Mouse (Mus musculus) retina, adult 2 months (tissue): ENCODE results near the gene Cd300ld.
"Not testable (repeated sequence)": the region's sequence is repeated elsewhere in the genome, so short reads cannot be mapped to it uniquely, and the experiment has no call there.

Experiments
- DNase-seq: peaks from one replicate; pipeline ENCODE4 v3.0.0-alpha.2; 2012; ENCODE audit warnings: low read depth, low spot score

Cd300ld gene

DNA sequence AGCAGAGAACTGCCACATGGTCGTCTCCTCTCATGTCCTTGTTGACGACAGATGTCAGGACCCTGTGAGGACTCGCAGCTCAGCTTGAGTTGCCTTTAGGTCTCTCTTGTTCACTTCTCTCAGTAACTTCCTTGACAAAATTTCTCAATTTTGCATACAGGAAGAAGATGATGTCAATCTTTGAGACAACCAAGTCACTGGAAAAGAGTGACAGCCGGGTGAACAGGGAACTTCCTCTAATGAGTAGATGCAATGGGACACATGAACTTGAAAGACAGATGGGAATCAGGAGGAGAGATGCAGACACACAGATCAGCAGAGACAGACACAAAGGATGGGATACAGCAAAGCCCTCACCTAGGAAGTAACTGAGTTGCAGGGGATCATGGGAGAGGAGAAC lies at the start of gene Cd300ld:
Cd300ld (minus strand) TSS at position 130 of the 400 bp plus-strand sequence.
- no peak for DNase-seq

- DNase-seq = not testable (repeated sequence)
Observed at GRCm38 (mm10) chr11:115037669-115038068, 47.9 kb upstream of the Cd300ld start, which contains the start of gene Cd300ld5. TSS of gene Cd300ld5 (minus strand) at chr11:115037769.

DNA sequence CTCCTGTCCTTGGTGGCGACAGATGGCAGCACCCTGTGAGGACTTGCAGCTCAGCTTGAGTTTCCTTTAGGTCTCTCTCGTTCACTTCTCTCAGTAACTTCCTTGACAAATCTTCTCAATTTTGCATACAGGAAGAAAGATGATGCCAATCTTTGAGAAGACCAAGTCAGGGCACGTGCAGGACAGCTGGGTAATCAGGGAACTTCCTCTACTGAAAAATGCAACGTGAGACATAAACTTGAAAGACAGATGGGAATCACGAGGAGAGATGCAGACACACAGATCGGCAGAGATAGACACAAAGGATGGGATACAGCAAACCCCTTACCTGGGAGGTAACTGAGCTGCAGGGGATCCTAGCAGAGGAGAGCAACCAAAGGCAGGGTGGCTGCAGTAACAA lies 37.2 kb upstream of the Cd300ld start, which contains the start of gene Cd300ld4:
Cd300ld4 (minus strand) TSS at position 101 of the 400 bp plus-strand sequence.
- DNase-seq = not testable (repeated sequence)

- DNase-seq = not testable (repeated sequence)
Observed at GRCm38 (mm10) chr11:115016093-115016492, 26.4 kb upstream of the Cd300ld start, which contains the start of gene Cd300ld2. TSS of gene Cd300ld2 (minus strand) at chr11:115016193.

GRCm38 (mm10) chr11:115004070-115004469 lies 14.3 kb upstream of the Cd300ld start:
- DNase-seq = no peak

GRCm38 (mm10) chr11:115001474-115002040 lies 11.8 kb upstream of the Cd300ld start, which contains the start of gene Cd300c2:
TSS of gene Cd300c2 (minus strand) at chr11:115001880.
- DNase-seq = no peak

DNA sequence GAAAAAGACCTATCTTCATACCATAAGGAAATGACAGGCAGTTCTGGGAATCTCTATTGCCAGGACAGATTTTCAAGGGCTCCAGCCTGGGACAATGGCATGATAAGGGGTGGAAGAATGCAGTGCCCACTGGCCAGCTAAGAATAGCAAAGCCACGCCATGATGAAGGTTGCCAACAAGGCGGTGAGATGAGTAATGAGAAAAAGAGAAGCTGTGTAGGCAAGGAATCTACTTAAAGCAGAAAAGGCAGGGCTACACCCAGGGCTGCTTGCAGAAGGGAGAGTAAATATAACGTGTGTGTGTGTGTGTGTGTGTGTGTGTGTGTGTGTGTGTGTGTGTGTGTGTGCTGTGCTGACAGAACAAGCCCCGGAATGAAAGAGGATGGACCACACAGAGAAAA lies 7.9 kb downstream of the Cd300ld start:
- no peak for DNase-seq

- no peak for DNase-seq
Observed at GRCm38 (mm10) chr11:114972726-114973125, 17.0 kb downstream of the Cd300ld start.

DNA sequence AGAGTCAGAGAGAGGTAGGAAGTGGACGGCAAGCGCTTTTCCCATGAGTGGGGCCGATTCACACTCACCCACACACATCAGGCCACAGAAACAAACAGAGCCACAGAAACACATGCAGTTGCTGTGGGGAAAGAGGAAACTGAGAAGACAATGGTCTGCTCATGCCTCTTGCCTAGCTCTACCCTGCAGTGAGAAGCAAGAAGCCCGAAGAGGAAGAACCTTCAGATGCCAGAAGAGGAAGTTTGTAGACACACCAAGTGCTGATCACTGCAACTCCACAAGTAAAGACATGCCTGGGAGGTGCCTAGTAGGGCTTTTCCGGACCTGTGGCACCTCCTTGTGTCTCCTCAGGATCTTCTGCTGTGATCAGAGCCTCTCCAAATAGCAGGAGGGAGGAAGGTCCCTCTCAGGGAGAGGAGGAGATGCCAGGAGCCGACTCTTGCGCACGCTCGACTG lies 20.9 kb downstream of the Cd300ld start, which contains the start of gene Cd300c:
Cd300c (minus strand) TSS at position 406 of the 456 bp plus-strand sequence.
- no peak for DNase-seq

DNA sequence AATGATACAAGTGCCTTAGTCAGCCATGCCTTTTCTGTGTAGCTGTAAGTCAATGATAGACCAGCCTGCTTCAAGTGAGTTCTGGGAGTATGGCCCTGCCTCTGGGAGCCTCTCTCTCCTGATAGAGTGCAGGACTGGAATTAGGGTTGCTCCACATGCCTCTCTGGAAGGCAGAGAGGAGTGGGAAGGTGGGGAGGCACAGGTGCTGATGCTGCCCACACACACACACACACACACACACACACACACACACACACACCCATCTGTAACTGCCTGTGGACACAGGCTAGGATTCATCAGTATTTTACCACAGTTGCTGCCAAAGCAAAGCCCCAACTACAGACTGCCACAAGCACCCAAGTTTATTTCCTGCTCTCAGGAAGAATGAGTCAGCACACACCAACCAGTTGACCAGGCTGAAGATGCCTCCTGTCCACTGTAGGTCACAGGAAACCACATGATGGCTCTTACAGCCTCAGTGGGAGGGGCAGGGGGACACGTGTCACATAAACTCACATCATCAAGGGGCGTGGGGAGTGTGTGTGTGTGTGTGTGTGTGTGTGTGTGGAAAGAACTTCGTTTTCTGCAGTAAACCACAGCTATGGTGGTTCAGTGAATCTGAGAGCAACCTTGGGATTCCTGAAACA lies 24.4 kb downstream of the Cd300ld start:
- DNase-seq = no peak

DNA sequence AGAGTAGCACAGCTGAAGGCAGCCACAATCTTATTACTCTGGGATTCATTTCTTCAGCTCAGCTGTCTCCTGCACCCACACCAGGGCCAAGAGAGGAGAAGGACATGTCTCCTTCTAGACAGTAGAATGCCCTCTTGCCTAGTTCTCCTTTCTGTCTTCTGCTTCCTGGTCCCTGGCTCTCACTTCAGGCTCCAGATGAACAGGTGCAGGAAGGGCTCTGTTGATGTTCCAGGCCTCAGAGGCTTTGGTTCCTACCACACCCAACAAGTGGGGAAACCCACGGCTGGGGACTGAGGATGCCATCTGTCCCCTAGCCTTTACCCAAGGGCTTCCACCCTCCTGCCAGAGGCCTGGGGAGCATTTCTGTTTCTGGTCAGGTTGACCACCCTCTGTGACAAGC lies 29.4 kb downstream of the Cd300ld start:
- DNase-seq = no peak

DNA sequence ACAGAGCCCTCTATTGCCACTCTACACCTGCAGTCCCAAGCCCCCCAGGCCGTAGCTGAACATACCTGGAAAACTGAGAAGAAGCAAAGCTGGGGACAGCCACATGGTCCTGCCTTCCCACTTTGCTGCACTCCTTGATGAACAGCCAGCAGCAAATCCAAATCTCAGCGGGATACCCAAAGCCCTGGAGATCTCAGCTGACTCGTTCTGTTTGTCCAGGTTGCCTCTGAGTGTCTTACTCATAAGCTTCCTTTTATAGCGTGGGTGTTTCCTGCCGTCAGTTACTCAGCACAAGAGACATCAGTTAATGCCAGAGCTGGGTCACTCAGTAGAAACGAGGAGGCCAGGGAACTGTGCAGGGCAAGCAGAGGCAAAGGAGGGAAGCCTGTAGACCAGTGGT lies 55.6 kb downstream of the Cd300ld start, which contains the start of gene Cd300lb:
Cd300lb (minus strand) TSS at position 243 of the 400 bp plus-strand sequence.
- DNase-seq = no peak

DNA sequence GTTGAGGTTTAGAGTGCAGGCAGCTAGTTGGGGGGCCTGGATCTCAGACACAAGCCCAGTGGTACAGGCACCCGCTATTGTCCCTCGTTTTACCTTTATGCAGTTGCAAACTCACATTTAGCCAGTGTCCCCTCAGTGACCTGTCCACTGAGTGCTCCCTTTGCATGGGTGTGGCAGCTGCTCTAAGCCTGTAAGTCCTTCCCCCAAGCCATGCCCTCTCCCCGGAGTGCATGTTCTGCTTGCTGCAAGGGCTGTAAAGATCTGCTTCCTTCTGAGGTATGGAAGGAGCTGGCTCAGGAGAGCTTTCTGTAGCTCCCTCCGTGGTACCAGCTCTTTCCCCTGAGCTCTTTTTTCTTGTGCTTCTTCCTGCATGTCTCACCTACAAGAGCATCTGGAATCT lies 56.1 kb downstream of the Cd300ld start:
- no peak for DNase-seq
